Mouse (Mus musculus): ENCODE results near the gene Mmp19. TPM values are rescaled to one million over a fixed set of nuclear protein-coding genes. Genes with fewer than 3 reads are reported as not detected.
"Not testable (repeated sequence)": the region's sequence is repeated elsewhere in the genome, so short reads cannot be mapped to it uniquely, and the experiment has no call there.

Gene Mmp19
- polyA plus RNA-seq, 1 experiment from 2014 or later = 0.56 TPM

GRCm38 (mm10) chr10:128823087-128823486, 32.4 kb downstream of the Mmp19 start:
- WGBS = 81% methylated on average over 4 of the region's 4 CpGs
- not testable (repeated sequence) for H3K4me3 ChIP-seq (replicated peaks); ATAC-seq (ENCODE audit: low FRiP score); H3K9ac ChIP-seq (replicated peaks); H3K9me3 ChIP-seq (replicated peaks); H3K27ac ChIP-seq (replicated peaks); H3K27me3 ChIP-seq (replicated peaks)
- Histone ChIP-seq H3K4me2 (peak overlapping the region; percentile 85), H3K36me3 (peaks cover 20% of the 10 kb centered on the region), H3K4me1 (peaks cover 20% of the 10 kb centered on the region)

GRCm38 (mm10) chr10:128823821-128824220, 33.1 kb downstream of the Mmp19 start:
- peaks cover 20% of the 10 kb centered on the region for H3K4me1 ChIP-seq
- no peaks in the 10 kb centered on the region for H3K27me3 ChIP-seq (replicated peaks)
- no peak overlapping the region for H3K27ac ChIP-seq (replicated peaks)
- ATAC-seq (ENCODE audit: low FRiP score) = no peak
- no peaks in the 10 kb centered on the region for H3K9me3 ChIP-seq (replicated peaks)
- H3K9ac ChIP-seq (replicated peaks) = no peak overlapping the region
- H3K4me3 ChIP-seq (replicated peaks) = no peak overlapping the region
- peaks cover 14% of the 10 kb centered on the region for H3K36me3 ChIP-seq
- WGBS = over 99% methylated on average over 9 of the region's 9 CpGs
- no peak overlapping the region for H3K4me2 ChIP-seq

- ATAC-seq (ENCODE audit: low FRiP score) = no peak
- Histone ChIP-seq H3K27ac (replicated peaks) (no peak overlapping the region), H3K4me3 (replicated peaks) (no peak overlapping the region), H3K27me3 (replicated peaks) (no peaks in the 10 kb centered on the region), H3K9me3 (replicated peaks) (no peaks in the 10 kb centered on the region), H3K9ac (replicated peaks) (no peak overlapping the region), H3K4me1 (no peaks in the 10 kb centered on the region), H3K36me3 (peaks cover 52% of the 10 kb centered on the region), H3K4me2 (no peak overlapping the region)
Measured at GRCm38 (mm10) chr10:128837400-128837799, 46.7 kb downstream of the Mmp19 start.

GRCm38 (mm10) chr10:128839434-128839833, 48.7 kb downstream of the Mmp19 start:
- H3K4me1 ChIP-seq = no peaks in the 10 kb centered on the region
- ATAC-seq (ENCODE audit: low FRiP score) = no peak
- H3K27me3 ChIP-seq (replicated peaks) = no peaks in the 10 kb centered on the region
- no peak overlapping the region for H3K4me3 ChIP-seq (replicated peaks)
- no peaks in the 10 kb centered on the region for H3K9me3 ChIP-seq (replicated peaks)
- no peak overlapping the region for H3K9ac ChIP-seq (replicated peaks)
- H3K4me2 ChIP-seq = no peak overlapping the region
- H3K36me3 ChIP-seq = peaks cover 53% of the 10 kb centered on the region
- H3K27ac ChIP-seq (replicated peaks) = no peak overlapping the region

GRCm38 (mm10) chr10:128840612-128841011, 49.9 kb downstream of the Mmp19 start:
- Histone ChIP-seq H3K36me3 (peaks cover 53% of the 10 kb centered on the region), H3K27me3 (replicated peaks) (no peaks in the 10 kb centered on the region)

GRCm38 (mm10) chr10:128843260-128843659, 52.5 kb downstream of the Mmp19 start:
- Histone ChIP-seq H3K36me3 (peaks cover 46% of the 10 kb centered on the region), H3K9ac (replicated peaks) (no peak overlapping the region), H3K9me3 (replicated peaks) (no peaks in the 10 kb centered on the region), H3K27ac (replicated peaks) (no peak overlapping the region), H3K4me2 (no peak overlapping the region), H3K4me1 (peaks cover 4% of the 10 kb centered on the region; the same call in 1 of the 2 replicates), H3K27me3 (replicated peaks) (no peaks in the 10 kb centered on the region), H3K4me3 (replicated peaks) (no peak overlapping the region)
- 87% methylated on average over 5 of the region's 5 CpGs for WGBS
- ATAC-seq (ENCODE audit: low FRiP score) = no peak

More at GRCm38 (mm10) chr10:128840612-128841011, 49.9 kb downstream of the Mmp19 start:
- Histone ChIP-seq H3K4me1 (peaks cover under 1% of the 10 kb centered on the region; the same call in 1 of the 2 replicates), H3K4me3 (replicated peaks) (no peak overlapping the region), H3K4me2 (no peak overlapping the region), H3K27ac (replicated peaks) (no peak overlapping the region), H3K9ac (replicated peaks) (no peak overlapping the region), H3K9me3 (replicated peaks) (no peaks in the 10 kb centered on the region)
- no peak for ATAC-seq (ENCODE audit: low FRiP score)

- H3K4me1 ChIP-seq = peaks cover 4% of the 10 kb centered on the region; the same call in 1 of the 2 replicates
- H3K9ac ChIP-seq (replicated peaks) = no peak overlapping the region
- 0 out of 2 replicates have a peak overlapping the region, but pooled peaks have one; percentile 1 for H3K4me2 ChIP-seq
- H3K4me3 ChIP-seq (replicated peaks) = no peak overlapping the region
- no peak for ATAC-seq (ENCODE audit: low FRiP score)
- peaks cover 49% of the 10 kb centered on the region for H3K36me3 ChIP-seq
- H3K9me3 ChIP-seq (replicated peaks) = no peaks in the 10 kb centered on the region
- H3K27ac ChIP-seq (replicated peaks) = no peak overlapping the region
- no peaks in the 10 kb centered on the region for H3K27me3 ChIP-seq (replicated peaks)
- WGBS = 20% methylated on average over 2 of the region's 2 CpGs
Measured at GRCm38 (mm10) chr10:128845516-128845915, 54.8 kb downstream of the Mmp19 start.

GRCm38 (mm10) chr10:128846664-128847063, 56.0 kb downstream of the Mmp19 start:
- Histone ChIP-seq H3K9me3 (replicated peaks) (no peaks in the 10 kb centered on the region), H3K4me3 (replicated peaks) (no peak overlapping the region), H3K27me3 (replicated peaks) (no peaks in the 10 kb centered on the region), H3K9ac (replicated peaks) (no peak overlapping the region), H3K4me1 (peaks cover 4% of the 10 kb centered on the region; the same call in 1 of the 2 replicates), H3K36me3 (peaks cover 51% of the 10 kb centered on the region), H3K27ac (replicated peaks) (no peak overlapping the region), H3K4me2 (no peak overlapping the region)
- 97% methylated on average over 4 of the region's 4 CpGs for WGBS
- no peak for ATAC-seq (ENCODE audit: low FRiP score)

GRCm38 (mm10) chr10:128848426-128848825, 57.7 kb downstream of the Mmp19 start:
- ATAC-seq (ENCODE audit: low FRiP score) = no peak
- H3K9ac ChIP-seq (replicated peaks) = no peak overlapping the region
- H3K4me2 ChIP-seq = no peak overlapping the region
- H3K4me1 ChIP-seq = peaks cover 4% of the 10 kb centered on the region; the same call in 1 of the 2 replicates
- H3K27me3 ChIP-seq (replicated peaks) = no peaks in the 10 kb centered on the region
- 53% methylated on average over 2 of the region's 2 CpGs for WGBS
- no peak overlapping the region for H3K4me3 ChIP-seq (replicated peaks)
- peaks cover 40% of the 10 kb centered on the region for H3K36me3 ChIP-seq
- H3K9me3 ChIP-seq (replicated peaks) = no peaks in the 10 kb centered on the region
- no peak overlapping the region for H3K27ac ChIP-seq (replicated peaks)

GRCm38 (mm10) chr10:128850339-128850738, 59.6 kb downstream of the Mmp19 start:
- Histone ChIP-seq H3K4me2 (no peak overlapping the region), H3K4me1 (peaks cover 4% of the 10 kb centered on the region; the same call in 1 of the 2 replicates), H3K9me3 (replicated peaks) (no peaks in the 10 kb centered on the region), H3K4me3 (replicated peaks) (no peak overlapping the region), H3K27ac (replicated peaks) (no peak overlapping the region), H3K9ac (replicated peaks) (no peak overlapping the region), H3K27me3 (replicated peaks) (no peaks in the 10 kb centered on the region), H3K36me3 (peaks cover 40% of the 10 kb centered on the region)
- 70% methylated on average over 3 of the region's 3 CpGs for WGBS
- no peak for ATAC-seq (ENCODE audit: low FRiP score)
